Mouse (Mus musculus) heart, postnatal 0 days (tissue): ENCODE measurements at regions not wholly inside any gene's neighbourhood (a gene's known extent, or its start where the extent isn't known, plus 50 kb on each side); places are given as distances from the start of the nearest gene placed in this dataset.

Experiments
- CTCF ChIP-seq: IDR thresholded peaks from 2 replicates; pipeline ENCODE4 v1.5.1; 2016; ENCODE audit warnings: antibody characterized with exemption, control low read depth, low read depth
- EP300 ChIP-seq: IDR thresholded peaks from 2 replicates; pipeline ENCODE4 v1.6.1; 2016; ENCODE audit warnings: antibody characterized with exemption, low read depth

- TF ChIP-seq EP300 (no peak), CTCF (no peak)
Measured at GRCm38 (mm10) chr10:99699498-99699897, 60.0 kb downstream of the Csl start.
